Mouse (Mus musculus) embryonic facial prominence, embryonic 14.5 days (tissue): Measurements from ENCODE around the gene Ces1e. TPM values are rescaled to one million over a fixed set of nuclear protein-coding genes. Genes with fewer than 3 reads are reported as not detected.
"Not testable (repeated sequence)": the region's sequence is repeated elsewhere in the genome, so short reads cannot be mapped to it uniquely, and the experiment has no call there.

Experiments used
- ATAC-seq: fragments of 200-750 bp; cut with Nextera tagmentation; 2 replicates; pipeline ENCODE4 v1.8.0; 2017; ENCODE audit warnings: low read depth, moderate number of reproducible peaks, moderate TSS enrichment
- DNase-seq: peaks from one replicate; pipeline ENCODE4 v3.0.0-alpha.2; 2015; ENCODE audit warnings: low spot score
- H3K27ac ChIP-seq: fragments of 300-500 bp; sonication (generic); replicated peaks from 2 replicates; pipeline ENCODE4 v1.5.1; 2014; ENCODE audit warnings: low read depth, mild to moderate bottlenecking, low read length, moderate library complexity
- H3K27me3 ChIP-seq: fragments of 300-500 bp; sonication (generic); replicated peaks from 2 replicates; pipeline ENCODE4 v1.6.1; 2014; ENCODE audit warnings: low read length; ENCODE audit not compliant: control insufficient read depth, insufficient read depth
- H3K36me3 ChIP-seq: fragments of 300-500 bp; sonication (generic); 2 replicates; pipeline ENCODE4 v1.6.1; 2014; ENCODE audit warnings: low read length, mixed read lengths; ENCODE audit not compliant: control insufficient read depth, insufficient read depth
- H3K4me1 ChIP-seq: fragments of 300-500 bp; sonication (generic); 2 replicates; pipeline ENCODE4 v1.6.1; 2014; ENCODE audit warnings: antibody characterized with exemption, low read length; ENCODE audit not compliant: control insufficient read depth, insufficient read depth
- H3K4me2 ChIP-seq: fragments of 300-500 bp; sonication (generic); 2 replicates; pipeline ENCODE4 v1.6.1; 2014; ENCODE audit warnings: low read depth, mild to moderate bottlenecking, low read length, moderate library complexity, mixed read lengths
- H3K4me3 ChIP-seq: fragments of 300-500 bp; sonication (generic); 2 replicates; pipeline ENCODE4 v1.5.1; 2014; ENCODE audit warnings: low read depth, mild to moderate bottlenecking, low read length
- H3K9ac ChIP-seq: fragments of 300-500 bp; sonication (generic); 2 replicates; pipeline ENCODE4 v1.6.1; 2014; ENCODE audit warnings: low read depth, mild to moderate bottlenecking, low read length, moderate library complexity, mixed read lengths
- H3K9me3 ChIP-seq: fragments of 300-500 bp; sonication (generic); 2 replicates; pipeline ENCODE4 v1.6.1; 2016; ENCODE audit warnings: low read length; ENCODE audit not compliant: control insufficient read depth
- WGBS: fragments of 180-500 bp; shearing (Covaris S2); extraction: QIAGEN DNeasy Blood & Tissue Kit; methylation state at CpG from one replicate; pipeline ENCODE4 v1.1.7; 2014; 5-methylcytosine and 5-hydroxymethylcytosine counted together
- polyA plus RNA-seq: library from polyadenylated mRNA; unstranded; fragments of >200 nt; fragmentation: Nextera tagmentation; extraction: Ambion mirVana; gene quantifications from 2 replicates; pipeline ENCODE4 v1.2.1, GENCODE M21; 2014

Ces1e gene
- polyA plus RNA-seq, 1 experiment from 2014 or later = 0.17 TPM

GRCm38 (mm10) chr8:93235681-93236080 is 6.3 kb upstream of the Ces1e start:
- H3K9me3 ChIP-seq = no peaks in the 10 kb centered on the region
- no peaks in the 10 kb centered on the region for H3K4me1 ChIP-seq
- H3K4me3 ChIP-seq = no peak overlapping the region
- H3K4me2 ChIP-seq = no peak overlapping the region
- H3K27ac ChIP-seq = no peak overlapping the region
- H3K27me3 ChIP-seq = no peaks in the 10 kb centered on the region
- WGBS = 94% methylated on average over 1 of the region's 1 CpGs
- DNase-seq (no peak), ATAC-seq (no peak)
- no peaks in the 10 kb centered on the region for H3K36me3 ChIP-seq
- H3K9ac ChIP-seq = no peak overlapping the region

GRCm38 (mm10) chr8:93234706-93235105 is 5.3 kb upstream of the Ces1e start:
- no peak overlapping the region for H3K4me2 ChIP-seq
- H3K36me3 ChIP-seq = no peaks in the 10 kb centered on the region
- no peaks in the 10 kb centered on the region for H3K27me3 ChIP-seq
- no peak overlapping the region for H3K4me3 ChIP-seq
- H3K9me3 ChIP-seq = no peaks in the 10 kb centered on the region
- no peak for DNase-seq
- no peak for ATAC-seq
- no peak overlapping the region for H3K9ac ChIP-seq
- 83% methylated on average over 1 of the region's 1 CpGs for WGBS
- H3K27ac ChIP-seq = no peak overlapping the region
- no peaks in the 10 kb centered on the region for H3K4me1 ChIP-seq

GRCm38 (mm10) chr8:93234068-93234467 is 4.6 kb upstream of the Ces1e start:
- Histone ChIP-seq H3K4me3 (no peak overlapping the region), H3K27ac (no peak overlapping the region), H3K9me3 (no peaks in the 10 kb centered on the region), H3K36me3 (no peaks in the 10 kb centered on the region), H3K27me3 (no peaks in the 10 kb centered on the region), H3K9ac (no peak overlapping the region), H3K4me1 (no peaks in the 10 kb centered on the region), H3K4me2 (no peak overlapping the region)
- WGBS = 88% methylated on average over 6 of the region's 6 CpGs
- no peak for ATAC-seq
- no peak for DNase-seq

GRCm38 (mm10) chr8:93228673-93229370 is 597 bp downstream of the Ces1e start:
- H3K27ac ChIP-seq = no peak overlapping the region
- DNase-seq (no peak), ATAC-seq (no peak)
- 63% methylated on average over 11 of the region's 11 CpGs for WGBS
- H3K4me2 ChIP-seq = no peak overlapping the region
- H3K9me3 ChIP-seq = no peaks in the 10 kb centered on the region
- H3K36me3 ChIP-seq = no peaks in the 10 kb centered on the region
- no peaks in the 10 kb centered on the region for H3K4me1 ChIP-seq
- H3K4me3 ChIP-seq = no peak overlapping the region
- H3K9ac ChIP-seq = no peak overlapping the region
- no peaks in the 10 kb centered on the region for H3K27me3 ChIP-seq

- ATAC-seq, H3K9me3 ChIP-seq, H3K27ac ChIP-seq, H3K9ac ChIP-seq, DNase-seq, H3K4me2 ChIP-seq, H3K27me3 ChIP-seq, H3K36me3 ChIP-seq, H3K4me3 ChIP-seq, H3K4me1 ChIP-seq: not testable (repeated sequence)
- WGBS = 100% methylated on average over 1 of the region's 1 CpGs
Measured at GRCm38 (mm10) chr8:93226471-93226870, 2.9 kb downstream of the Ces1e start.

GRCm38 (mm10) chr8:93221896-93222295 is 7.5 kb downstream of the Ces1e start:
- no peaks in the 10 kb centered on the region for H3K36me3 ChIP-seq
- H3K4me1 ChIP-seq = no peaks in the 10 kb centered on the region
- no peaks in the 10 kb centered on the region for H3K27me3 ChIP-seq
- DNase-seq = no peak
- H3K9me3 ChIP-seq = no peaks in the 10 kb centered on the region
- H3K9ac ChIP-seq = no peak overlapping the region
- 85% methylated on average over 3 of the region's 3 CpGs for WGBS
- H3K4me2 ChIP-seq = no peak overlapping the region
- no peak overlapping the region for H3K4me3 ChIP-seq
- ATAC-seq = no peak
- H3K27ac ChIP-seq = no peak overlapping the region

- Histone ChIP-seq H3K4me3 (no peak overlapping the region), H3K27me3 (no peaks in the 10 kb centered on the region), H3K36me3 (no peaks in the 10 kb centered on the region), H3K4me2 (no peak overlapping the region), H3K9me3 (no peaks in the 10 kb centered on the region), H3K4me1 (no peaks in the 10 kb centered on the region), H3K9ac (no peak overlapping the region), H3K27ac (no peak overlapping the region)
- DNase-seq = no peak
- 63% methylated on average over 4 of the region's 4 CpGs for WGBS
- ATAC-seq = no peak
Measured at GRCm38 (mm10) chr8:93217867-93218266, 11.6 kb downstream of the Ces1e start.

GRCm38 (mm10) chr8:93217375-93217774 is 12.0 kb downstream of the Ces1e start:
- Histone ChIP-seq H3K27me3 (no peaks in the 10 kb centered on the region), H3K9ac (no peak overlapping the region), H3K36me3 (no peaks in the 10 kb centered on the region), H3K4me2 (no peak overlapping the region), H3K4me3 (no peak overlapping the region), H3K4me1 (no peaks in the 10 kb centered on the region), H3K27ac (no peak overlapping the region), H3K9me3 (no peaks in the 10 kb centered on the region)
- WGBS = 81% methylated on average over 1 of the region's 1 CpGs
- DNase-seq (no peak), ATAC-seq (no peak)

GRCm38 (mm10) chr8:93211091-93211490 is 18.3 kb downstream of the Ces1e start:
- ATAC-seq (no peak), DNase-seq (no peak)
- Histone ChIP-seq H3K27me3 (no peaks in the 10 kb centered on the region), H3K4me2 (no peak overlapping the region), H3K4me3 (no peak overlapping the region), H3K27ac (no peak overlapping the region), H3K9me3 (no peaks in the 10 kb centered on the region), H3K4me1 (no peaks in the 10 kb centered on the region), H3K36me3 (no peaks in the 10 kb centered on the region), H3K9ac (no peak overlapping the region)
